Mouse (Mus musculus) neural tube, embryonic 14.5 days (tissue): ENCODE data around the gene Alkbh3. TPM values are rescaled to one million over a fixed set of nuclear protein-coding genes. Genes with fewer than 3 reads are reported as not detected.

Source experiments
- ATAC-seq: fragments of 200-750 bp; cut with Nextera tagmentation; 2 replicates; pipeline ENCODE4 v1.8.0; 2017; ENCODE audit warnings: low read depth, mild to moderate bottlenecking, moderate TSS enrichment, moderate library complexity
- H3K27ac ChIP-seq: fragments of 300-500 bp; sonication (generic); 2 replicates; pipeline ENCODE4 v1.5.1; 2014; ENCODE audit warnings: low read depth, mild to moderate bottlenecking, control low read depth, low read length, moderate library complexity, mixed read lengths
- H3K27me3 ChIP-seq: fragments of 300-500 bp; sonication (generic); 2 replicates; pipeline ENCODE4 v1.6.1; 2014; ENCODE audit warnings: low read length; ENCODE audit not compliant: control insufficient read depth, insufficient read depth
- H3K36me3 ChIP-seq: fragments of 300-500 bp; sonication (generic); 2 replicates; pipeline ENCODE4 v1.6.1; 2014; ENCODE audit warnings: low read length, mixed read lengths; ENCODE audit not compliant: control insufficient read depth, insufficient read depth
- H3K4me1 ChIP-seq: fragments of 300-500 bp; sonication (generic); 2 replicates; pipeline ENCODE4 v1.6.1; 2014; ENCODE audit warnings: low read length; ENCODE audit not compliant: control insufficient read depth, insufficient read depth
- H3K4me2 ChIP-seq: fragments of 300-500 bp; sonication (generic); 2 replicates; pipeline ENCODE4 v1.6.1; 2014; ENCODE audit warnings: mild to moderate bottlenecking, low read depth, low read length, control low read depth
- H3K4me3 ChIP-seq: fragments of 300-500 bp; sonication (generic); 2 replicates; pipeline ENCODE4 v1.5.1; 2014; ENCODE audit warnings: low read depth, low read length, control low read depth, mixed read lengths
- H3K9ac ChIP-seq: fragments of 300-500 bp; sonication (generic); replicated peaks from 2 replicates; pipeline ENCODE4 v1.6.1; 2014; ENCODE audit warnings: low read depth, mild to moderate bottlenecking, control low read depth, low read length, mixed read lengths
- H3K9me3 ChIP-seq: fragments of 300-500 bp; sonication (generic); 2 replicates; pipeline ENCODE4 v1.6.1; 2016; ENCODE audit warnings: low read length; ENCODE audit not compliant: control insufficient read depth
- WGBS: fragments of 180-500 bp; shearing (Covaris S2); extraction: QIAGEN DNeasy Blood & Tissue Kit; methylation state at CpG from one replicate; pipeline ENCODE4 v1.1.7; 2014; 5-methylcytosine and 5-hydroxymethylcytosine counted together
- polyA plus RNA-seq: library from polyadenylated mRNA; unstranded; fragments of >200 nt; fragmentation: Nextera tagmentation; extraction: Ambion mirVana; gene quantifications from 2 replicates; pipeline ENCODE4 v1.2.1, GENCODE M21; 2014

Gene Alkbh3
- polyA plus RNA-seq, 1 experiment from 2014 or later, result 51.4 TPM

GRCm38 (mm10) chr2:94045411-94046090 is 34.9 kb upstream of the Alkbh3 start:
- no peak overlapping the region for H3K4me2 ChIP-seq
- ATAC-seq, result no peak
- H3K27ac ChIP-seq, result no peak overlapping the region
- H3K4me1 ChIP-seq, result peaks cover 14% of the 10 kb centered on the region; the same call in 1 of the 2 replicates
- H3K4me3 ChIP-seq, result no peak overlapping the region
- H3K9ac ChIP-seq, result no peak overlapping the region
- H3K9me3 ChIP-seq, result no peaks in the 10 kb centered on the region
- H3K36me3 ChIP-seq, result no peaks in the 10 kb centered on the region
- H3K27me3 ChIP-seq, result no peaks in the 10 kb centered on the region
- 60% methylated on average over 6 of the region's 6 CpGs for WGBS

DNA sequence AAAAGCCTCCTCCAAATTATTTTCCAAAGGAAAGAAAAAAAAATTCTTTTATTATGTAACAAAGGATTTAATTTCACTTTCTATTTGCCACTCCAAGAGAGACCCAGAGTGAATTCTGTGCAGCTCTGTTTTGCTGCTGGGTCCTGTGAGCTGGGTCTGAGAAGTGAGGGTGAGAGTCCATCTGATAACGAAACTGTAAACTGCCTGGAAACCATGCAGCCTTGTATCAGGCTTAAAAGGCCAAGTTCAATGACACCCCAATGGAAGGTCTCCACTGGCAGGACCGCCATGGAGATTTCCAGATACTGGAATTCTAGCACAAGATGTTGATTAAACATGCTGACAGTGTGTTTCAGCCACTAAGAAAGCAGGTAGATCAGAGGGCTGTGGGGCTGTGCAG is 33.6 kb upstream of the Alkbh3 start:
- no peak overlapping the region for H3K9ac ChIP-seq
- no peaks in the 10 kb centered on the region for H3K27me3 ChIP-seq
- H3K36me3 ChIP-seq, result no peaks in the 10 kb centered on the region
- no peak overlapping the region for H3K4me2 ChIP-seq
- ATAC-seq, result no peak
- H3K4me1 ChIP-seq, result peaks cover 11% of the 10 kb centered on the region; the same call in 1 of the 2 replicates
- no peak overlapping the region for H3K4me3 ChIP-seq
- no peak overlapping the region for H3K27ac ChIP-seq
- WGBS, result 85% methylated on average over 2 of the region's 2 CpGs
- no peaks in the 10 kb centered on the region for H3K9me3 ChIP-seq

DNA sequence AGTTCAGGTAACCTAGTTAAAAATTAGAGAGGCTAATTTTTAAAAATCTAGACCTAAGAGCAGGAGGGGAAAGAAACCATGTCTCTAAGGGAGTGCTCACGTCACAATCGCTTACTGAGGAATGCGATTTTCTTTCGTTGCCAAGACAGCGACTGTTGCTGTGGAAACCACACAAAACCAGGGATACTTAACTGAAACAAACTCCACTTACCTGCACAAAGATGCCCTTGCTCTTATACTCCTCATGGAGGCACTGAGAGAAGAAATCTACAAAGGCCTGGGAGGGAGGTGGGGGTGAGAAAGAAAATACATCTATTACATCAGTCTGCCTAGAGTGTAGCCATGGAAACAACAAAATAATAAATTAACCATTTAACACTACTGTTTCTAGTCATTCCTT is 33.1 kb upstream of the Alkbh3 start:
- Histone ChIP-seq H3K9me3 (no peaks in the 10 kb centered on the region), H3K4me1 (peaks cover 7% of the 10 kb centered on the region; the same call in 1 of the 2 replicates), H3K27me3 (no peaks in the 10 kb centered on the region), H3K4me3 (no peak overlapping the region), H3K9ac (no peak overlapping the region), H3K4me2 (no peak overlapping the region), H3K36me3 (no peaks in the 10 kb centered on the region), H3K27ac (no peak overlapping the region)
- ATAC-seq, result peak; percentile 46; the same call in 1 of the 2 replicates
- 39% methylated on average over 5 of the region's 5 CpGs for WGBS

DNA sequence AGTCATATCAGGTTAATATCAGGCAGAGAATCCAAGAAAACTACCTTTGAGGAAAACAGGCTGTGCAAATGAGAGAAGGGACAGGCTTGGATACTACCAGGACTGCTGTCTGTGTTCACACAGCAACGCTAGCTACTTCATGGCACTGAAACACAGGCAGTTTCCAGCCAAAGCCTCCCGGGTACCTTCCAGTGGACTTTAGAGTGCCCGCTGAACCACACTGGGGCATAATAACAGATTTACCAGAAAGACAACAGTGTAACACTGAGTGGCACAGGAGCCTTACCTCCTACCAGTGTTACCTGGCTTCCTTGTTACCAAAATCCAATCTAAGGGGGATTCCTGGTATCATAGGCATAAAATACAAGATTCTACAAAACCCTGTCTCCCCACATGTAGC is 31.9 kb upstream of the Alkbh3 start:
- Histone ChIP-seq H3K9ac (no peak overlapping the region), H3K4me2 (no peak overlapping the region), H3K27ac (no peak overlapping the region), H3K36me3 (no peaks in the 10 kb centered on the region), H3K4me1 (peaks cover 3% of the 10 kb centered on the region; the same call in 1 of the 2 replicates), H3K9me3 (no peaks in the 10 kb centered on the region), H3K4me3 (no peak overlapping the region), H3K27me3 (no peaks in the 10 kb centered on the region)
- 94% methylated on average over 3 of the region's 3 CpGs for WGBS
- ATAC-seq, result no peak

GRCm38 (mm10) chr2:94040391-94041125 is 30.0 kb upstream of the Alkbh3 start:
- H3K4me3 ChIP-seq, result no peak overlapping the region
- H3K4me2 ChIP-seq, result no peak overlapping the region
- H3K27me3 ChIP-seq, result no peaks in the 10 kb centered on the region
- no peak overlapping the region for H3K9ac ChIP-seq
- no peaks in the 10 kb centered on the region for H3K36me3 ChIP-seq
- ATAC-seq, result no peak
- no peak overlapping the region for H3K27ac ChIP-seq
- 96% methylated on average over 5 of the region's 5 CpGs for WGBS
- H3K9me3 ChIP-seq, result no peaks in the 10 kb centered on the region
- peaks cover 3% of the 10 kb centered on the region; the same call in 1 of the 2 replicates for H3K4me1 ChIP-seq

DNA sequence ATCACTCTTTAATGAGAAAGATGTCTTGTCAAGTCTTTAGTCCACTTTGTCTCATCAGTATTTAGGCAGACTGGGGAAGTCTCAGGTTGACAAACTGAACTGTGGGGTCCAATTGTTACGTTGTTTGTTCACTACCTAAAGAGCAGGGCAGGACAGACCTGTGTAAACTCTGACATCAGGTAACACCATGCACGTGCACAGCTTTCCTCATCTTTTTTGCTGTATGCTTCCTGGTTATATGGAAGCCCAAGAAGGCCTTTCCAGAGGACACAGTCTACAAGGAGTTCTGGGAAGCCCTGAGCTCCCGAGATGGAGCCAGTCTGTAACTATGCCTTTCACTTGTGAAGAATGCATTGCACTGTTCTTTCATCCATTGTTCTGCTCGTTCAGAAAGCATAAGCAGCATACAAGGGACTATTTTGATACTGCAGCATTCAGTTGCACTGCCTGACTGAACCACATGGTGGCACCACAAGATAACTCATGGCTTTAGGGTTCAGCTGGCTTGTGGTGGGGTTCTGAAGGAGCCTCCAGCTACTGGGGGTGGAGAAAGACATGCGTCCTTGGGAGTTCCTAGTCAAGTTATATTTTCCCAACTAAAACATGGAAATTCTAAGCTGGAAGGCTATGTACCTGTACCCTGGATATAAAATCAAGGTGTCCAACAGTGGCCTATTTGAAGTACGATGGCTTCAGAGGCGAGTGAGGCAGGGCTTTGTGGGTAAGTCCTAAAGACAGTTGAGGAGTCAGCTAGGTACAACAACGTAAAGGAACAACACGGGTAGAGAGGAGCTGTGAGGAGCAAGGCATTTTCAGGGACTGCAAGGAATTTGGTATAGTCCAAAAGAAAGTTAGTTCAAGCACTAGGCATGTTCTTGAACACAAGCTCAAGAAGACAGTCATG is 25.1 kb upstream of the Alkbh3 start:
- Histone ChIP-seq H3K27me3 (no peaks in the 10 kb centered on the region), H3K27ac (no peak overlapping the region), H3K4me2 (no peak overlapping the region), H3K9ac (no peak overlapping the region), H3K36me3 (no peaks in the 10 kb centered on the region), H3K4me3 (no peak overlapping the region), H3K9me3 (no peaks in the 10 kb centered on the region), H3K4me1 (no peaks in the 10 kb centered on the region)
- ATAC-seq, result peak; percentile 80; the same call in 1 of the 2 replicates
- 72% methylated on average over 9 of the region's 9 CpGs for whole genome bisulfite sequencing

- Histone ChIP-seq H3K9ac (no peak overlapping the region), H3K36me3 (no peaks in the 10 kb centered on the region), H3K4me2 (no peak overlapping the region), H3K27ac (no peak overlapping the region), H3K27me3 (no peaks in the 10 kb centered on the region), H3K9me3 (no peaks in the 10 kb centered on the region), H3K4me1 (no peaks in the 10 kb centered on the region), H3K4me3 (no peak overlapping the region)
- no peak for ATAC-seq
Measured at GRCm38 (mm10) chr2:94030602-94031001, 20.0 kb upstream of the Alkbh3 start.

- 59% methylated on average over 6 of the region's 6 CpGs for WGBS
- Histone ChIP-seq H3K9me3 (no peaks in the 10 kb centered on the region), H3K36me3 (no peaks in the 10 kb centered on the region), H3K4me1 (no peaks in the 10 kb centered on the region), H3K27ac (no peak overlapping the region), H3K27me3 (no peaks in the 10 kb centered on the region), H3K4me3 (no peak overlapping the region), H3K9ac (no peak overlapping the region), H3K4me2 (no peak overlapping the region)
- no peak for ATAC-seq
Measured at GRCm38 (mm10) chr2:94024637-94025036, 14.0 kb upstream of the Alkbh3 start.
